Mouse (Mus musculus) right cerebral cortex, adult 2 months (tissue): Measurements from ENCODE around the gene Glra2.
A peak's percentile ranks its signal among the peaks of the same experiment; 100 is the strongest.
"Not testable (repeated sequence)": the region's sequence is repeated elsewhere in the genome, so short reads cannot be mapped to it uniquely, and the experiment has no call there.

Source experiments
- DNase-seq, 2 experiments: peaks; one replicate each; pipeline ENCODE4 v3.0.0; 2021 to 2022; ENCODE audit warnings: low spot score in 2 of 2

The Glra2 gene

DNA sequence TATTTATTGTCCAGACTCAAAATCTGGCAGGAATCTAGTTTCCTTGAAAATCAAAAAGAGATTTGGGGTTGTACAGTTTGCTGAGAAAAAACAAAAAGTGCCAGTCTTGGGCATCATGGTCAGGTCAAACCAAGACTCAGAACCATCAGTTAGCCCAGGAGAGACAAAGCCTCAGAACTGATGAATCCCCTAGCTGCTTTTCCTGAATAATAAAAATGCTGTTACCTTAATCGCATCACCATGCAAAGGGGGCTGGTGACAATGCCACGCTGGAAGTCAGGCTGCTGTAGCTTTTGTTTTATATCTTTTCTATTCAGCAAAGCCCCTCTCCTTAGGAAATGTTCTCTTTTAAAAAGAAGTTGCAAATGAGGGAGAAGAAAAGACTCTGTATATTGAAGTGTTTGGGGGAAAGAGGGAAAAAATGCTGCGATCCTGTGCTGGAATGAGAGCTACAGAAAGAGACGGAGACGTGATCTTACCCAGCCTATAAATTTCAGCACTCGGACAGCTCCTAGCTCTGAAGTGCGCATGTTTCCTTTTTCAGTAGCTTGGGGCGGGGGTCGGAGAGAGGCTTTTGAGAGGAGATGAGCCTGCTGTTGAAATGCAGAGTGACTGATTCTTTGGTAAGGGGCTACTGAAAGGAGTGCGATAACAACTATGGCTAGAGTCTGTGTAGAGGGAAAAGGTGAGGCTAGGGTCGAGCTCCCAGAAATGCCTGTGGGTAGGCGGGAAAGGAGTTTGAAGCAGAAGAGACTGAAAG lies at the start of gene Glra2:
Gene Glra2, minus strand, starts transcription at position 455 of the 760 bp plus-strand sequence.
- DNase-seq: peak; percentile 7 to 10

DNA sequence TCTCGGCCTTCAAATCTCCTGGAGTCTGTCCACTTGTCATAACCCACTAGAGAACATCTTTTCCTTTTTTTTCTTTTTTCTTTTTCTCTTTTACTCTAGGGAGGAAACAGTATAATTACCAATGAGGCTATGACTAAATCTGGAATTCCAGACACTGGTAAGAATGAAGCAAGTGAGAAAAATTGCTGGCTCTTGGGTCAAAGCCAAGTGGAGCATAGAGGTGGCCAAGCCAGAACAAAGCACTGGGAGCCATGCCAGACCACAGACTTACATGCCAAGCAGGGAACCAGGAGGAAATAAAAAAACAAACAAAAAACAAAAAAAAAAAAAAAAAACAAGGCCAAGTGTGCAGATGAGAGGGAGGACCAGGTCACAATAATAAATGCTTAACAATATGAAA lies 35.6 kb upstream of the Glra2 start:
- DNase-seq: peak; percentile 6 to 7

DNA sequence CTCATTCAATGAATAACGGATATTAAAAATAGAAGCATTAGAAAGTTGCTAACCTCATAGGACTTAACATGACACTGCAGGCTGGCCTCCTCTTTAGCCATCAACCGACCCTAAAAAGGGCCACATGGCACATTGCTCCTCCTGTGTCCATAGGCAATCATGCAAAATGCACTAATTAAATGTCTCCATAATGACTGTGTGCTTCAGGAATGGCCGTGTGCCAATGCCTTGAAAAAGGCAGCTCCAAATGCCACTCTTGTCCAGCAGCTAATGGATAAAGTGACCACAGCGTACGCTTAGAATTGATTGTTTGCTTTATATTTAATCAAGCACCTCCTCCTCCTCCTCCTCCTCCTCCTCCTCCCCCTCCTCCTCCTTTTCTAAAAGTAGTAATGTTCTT lies 17.4 kb upstream of the Glra2 start:
- no peak for DNase-seq

DNA sequence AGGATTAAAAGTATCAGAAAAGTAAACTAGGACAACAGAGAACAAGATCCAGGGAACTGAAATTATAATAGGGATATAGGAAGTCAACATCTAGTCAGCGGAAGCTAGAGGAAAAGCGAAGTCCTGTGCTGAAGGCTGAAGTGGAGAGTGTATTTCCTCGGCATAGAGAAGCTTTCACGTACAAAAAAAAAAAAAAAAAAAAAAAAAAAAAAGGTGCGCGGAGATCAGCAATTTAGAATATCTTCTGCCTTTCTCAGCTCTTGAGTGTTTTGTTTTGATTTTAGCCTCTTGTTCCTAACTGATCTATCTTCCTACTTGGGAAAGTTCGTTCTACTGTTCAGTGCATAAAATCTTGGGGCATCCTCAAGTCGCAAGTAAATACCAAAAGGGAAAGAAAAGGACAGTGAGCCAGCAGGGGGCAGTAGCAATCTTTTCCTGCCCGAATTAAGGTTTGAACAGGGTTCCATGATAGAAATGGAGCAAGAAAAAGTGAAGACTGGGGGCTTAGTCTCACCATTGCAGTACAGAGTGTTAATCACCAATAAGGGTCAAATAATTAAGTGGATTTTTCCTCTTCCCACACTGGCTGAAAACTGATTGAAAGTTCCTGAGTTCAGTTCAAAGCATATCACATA lies 623 bp upstream of the Glra2 start:
- DNase-seq: peak; percentile 67 to 75

DNA sequence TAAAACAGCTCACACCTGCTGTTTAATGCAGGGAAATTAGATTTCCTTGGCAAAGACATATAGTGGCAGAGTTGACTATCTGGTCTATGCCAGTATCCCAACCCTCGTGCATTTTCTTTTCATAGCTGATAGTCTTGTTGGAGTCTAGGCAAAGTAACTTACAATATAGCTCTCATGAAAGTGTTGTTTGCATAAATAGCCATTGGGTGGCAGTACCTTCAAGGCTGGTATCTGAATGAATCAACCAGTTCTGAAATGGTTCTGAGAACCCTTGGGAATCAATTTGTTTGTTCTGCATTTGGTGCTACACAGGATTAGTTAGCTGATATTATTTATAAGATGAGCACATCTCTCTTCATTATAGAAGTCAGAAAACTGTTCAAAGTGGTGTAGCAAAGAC lies 133.6 kb downstream of the Glra2 start:
- DNase-seq: peak; percentile 3 to 17

DNA sequence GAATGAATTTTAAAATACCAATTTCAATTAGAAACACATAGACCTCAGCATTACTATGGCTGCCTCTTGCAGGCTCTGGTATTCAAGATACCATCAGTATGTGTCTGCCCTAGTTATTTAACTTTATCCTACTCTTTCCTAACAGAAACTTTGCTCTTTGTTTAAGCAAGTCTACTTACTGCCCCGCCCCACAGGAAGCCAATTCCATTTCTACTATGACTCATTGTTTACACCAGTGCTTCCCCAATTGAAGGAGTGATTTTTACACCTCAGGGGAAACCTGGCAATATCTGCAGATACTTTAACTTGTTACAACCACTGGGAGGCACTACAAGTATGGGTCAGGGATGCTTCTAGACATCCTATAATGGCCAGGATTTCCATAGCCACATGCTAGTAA lies 136.0 kb downstream of the Glra2 start:
- no peak for DNase-seq

GRCm38 (mm10) chrX:165182948-165183347 lies 144.2 kb downstream of the Glra2 start:
- not testable (repeated sequence) for DNase-seq

DNA sequence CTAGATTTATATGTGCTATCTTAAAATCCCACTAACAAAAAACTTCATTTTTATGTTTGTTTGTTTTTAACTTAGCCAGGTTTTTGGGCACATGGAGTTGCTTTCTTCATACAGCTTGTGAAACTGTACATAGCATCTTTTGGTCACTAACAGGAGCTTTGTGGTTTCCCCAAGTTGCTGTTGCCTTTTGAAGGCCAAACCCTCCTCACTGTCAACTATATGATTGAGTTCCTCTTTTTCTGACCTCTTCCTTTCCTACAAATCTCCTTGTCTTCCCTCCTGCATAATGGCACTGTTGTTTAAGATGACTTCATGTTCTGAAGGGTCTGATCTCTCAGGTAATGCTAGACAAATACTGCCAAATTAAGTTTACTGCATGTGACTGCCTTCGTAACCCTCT lies 170.6 kb downstream of the Glra2 start:
- no peak for DNase-seq

DNA sequence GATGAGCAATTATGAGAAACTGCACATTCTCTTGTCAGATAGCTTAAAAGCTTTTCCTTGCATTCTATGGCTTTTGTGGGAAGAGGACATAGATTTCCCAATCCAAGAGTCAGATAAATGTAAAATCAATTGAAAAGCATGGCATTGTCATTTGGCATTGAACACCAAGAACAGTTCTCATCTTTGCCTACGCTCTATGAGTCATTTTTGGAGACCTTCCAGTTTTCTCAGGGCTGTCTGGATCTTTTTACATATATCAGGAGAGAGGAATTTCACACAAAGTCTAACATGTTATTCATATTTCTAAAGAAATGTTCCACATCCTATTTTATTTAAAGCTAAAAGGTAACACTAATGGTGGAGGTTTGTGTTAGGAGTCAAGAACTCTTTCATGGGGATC lies 223.0 kb downstream of the Glra2 start:
- DNase-seq: no peak
